Mouse (Mus musculus): ENCODE data around the gene Ncoa3. TPM values are rescaled to one million over a fixed set of nuclear protein-coding genes. Genes with fewer than 3 reads are reported as not detected.
A peak's percentile ranks its signal among the peaks of the same experiment; 100 is the strongest.

Gene Ncoa3
- polyA plus RNA-seq, 1 experiment: 34.2 TPM

DNA sequence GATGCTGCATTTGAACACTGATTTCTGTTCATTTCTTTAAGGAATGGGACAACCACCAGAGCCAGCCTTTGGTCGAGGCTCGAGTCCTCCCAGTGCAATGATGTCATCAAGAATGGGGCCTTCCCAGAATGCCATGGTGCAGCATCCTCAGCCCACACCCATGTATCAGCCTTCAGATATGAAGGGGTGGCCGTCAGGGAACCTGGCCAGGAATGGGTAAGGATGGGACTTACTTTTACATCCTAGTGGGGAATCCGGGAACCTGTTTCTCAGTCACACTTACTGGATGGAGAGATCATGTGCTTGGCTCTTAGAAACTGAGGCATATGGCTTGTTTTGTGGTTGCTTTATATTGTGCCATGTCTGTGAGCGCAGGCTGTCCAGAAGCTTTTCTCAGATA lies 76.7 kb downstream of the Ncoa3 start:
- DNase-seq (ENCODE audit: extremely low spot score in 1 of 2, low spot score in 1 of 2): peak in 1 of 2 experiments; percentile 43

GRCm38 (mm10) chr2:166069738-166070137 lies 77.3 kb downstream of the Ncoa3 start:
- DNase-seq (ENCODE audit: extremely low spot score in 1 of 2, low spot score in 1 of 2): no peak

GRCm38 (mm10) chr2:166071481-166071880 lies 79.0 kb downstream of the Ncoa3 start:
- DNase-seq (ENCODE audit: extremely low spot score in 1 of 2, low spot score in 1 of 2): no peak

DNA sequence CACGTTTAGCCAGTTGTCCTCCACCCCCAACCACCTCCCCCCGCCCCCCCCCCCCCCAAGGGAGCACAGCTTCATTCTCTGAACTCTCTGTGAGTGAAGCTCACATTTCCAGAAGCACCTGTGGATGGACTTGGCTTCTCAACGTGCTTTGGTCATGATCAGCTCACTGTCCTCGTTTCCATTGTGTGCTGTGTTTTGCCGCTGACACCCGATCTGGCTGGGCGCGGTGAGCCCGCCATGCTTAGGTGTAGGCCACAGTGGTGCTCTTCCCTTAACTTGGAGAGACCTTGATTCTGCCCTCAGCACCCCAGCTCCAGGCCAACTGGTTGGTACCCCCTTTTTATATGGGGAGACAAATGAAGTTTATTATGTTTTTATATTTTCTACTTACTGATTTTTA lies 79.5 kb downstream of the Ncoa3 start:
- DNase-seq (ENCODE audit: extremely low spot score in 1 of 2, low spot score in 1 of 2): no peak

DNA sequence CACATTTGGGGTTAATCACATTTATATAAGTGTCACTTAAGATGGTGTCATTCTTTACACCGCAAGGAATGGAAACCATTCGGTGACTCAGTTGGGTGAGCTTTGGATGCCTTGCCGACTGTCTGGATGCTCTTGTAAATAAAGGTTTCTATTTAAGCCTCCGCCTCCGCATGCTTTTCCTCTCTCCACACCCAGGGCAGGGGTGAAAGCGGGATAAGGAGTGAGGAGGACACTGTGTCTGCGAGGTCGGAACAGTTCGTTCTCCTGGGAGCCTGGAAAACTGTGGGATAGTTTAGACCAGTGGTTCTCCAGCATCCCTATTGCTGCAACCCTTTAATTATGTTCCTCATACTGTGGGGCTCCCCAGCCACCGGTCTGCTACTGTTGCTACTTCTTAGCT lies 80.6 kb downstream of the Ncoa3 start:
- no peak for DNase-seq (ENCODE audit: extremely low spot score in 1 of 2, low spot score in 1 of 2)

DNA sequence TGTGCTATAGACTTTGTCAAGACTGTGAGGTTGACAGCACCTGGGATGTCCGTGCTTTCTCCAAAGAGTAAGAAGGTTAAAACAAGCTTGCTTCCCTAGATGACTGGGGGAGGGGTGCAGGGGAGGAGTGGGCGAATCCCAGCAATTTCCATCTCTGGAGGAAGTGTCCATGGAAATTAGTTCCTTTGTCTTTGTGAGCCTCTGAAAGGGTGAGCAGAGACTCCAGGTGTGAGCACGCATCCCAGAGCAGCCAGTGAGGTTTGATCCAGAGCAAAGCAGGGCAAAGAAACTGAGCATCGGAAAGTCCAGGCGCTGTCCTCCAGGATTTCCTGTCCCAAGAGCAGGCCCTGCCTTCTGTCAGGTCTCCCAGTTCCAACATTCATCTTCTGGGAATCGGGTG lies 81.9 kb downstream of the Ncoa3 start:
- no peak for DNase-seq (ENCODE audit: extremely low spot score in 1 of 2, low spot score in 1 of 2)

DNA sequence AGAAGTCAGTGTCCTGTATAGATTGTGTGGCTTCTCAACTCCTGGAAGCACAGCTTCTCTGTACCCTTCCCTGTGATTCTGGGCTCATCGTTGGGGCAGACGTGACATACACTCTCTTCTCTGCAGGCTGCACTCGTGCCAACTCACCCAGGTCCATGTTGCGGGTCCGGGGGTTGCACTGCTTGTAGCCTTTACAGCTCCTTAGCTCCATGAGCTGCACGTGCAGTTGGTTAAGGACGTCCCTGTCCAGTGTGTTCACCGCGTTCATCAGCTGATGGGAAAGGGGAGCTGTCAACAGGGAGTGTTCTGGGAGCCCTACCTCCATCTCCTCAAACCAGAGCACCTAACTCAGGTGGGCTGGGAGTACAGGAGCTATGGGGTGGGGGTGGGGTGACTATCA lies 84.9 kb downstream of the Ncoa3 start:
- DNase-seq (ENCODE audit: extremely low spot score in 1 of 2, low spot score in 1 of 2): no peak

- DNase-seq (ENCODE audit: extremely low spot score in 1 of 2, low spot score in 1 of 2): no peak
These were observed 86.8 kb downstream of the Ncoa3 start for GRCm38 (mm10) chr2:166079231-166079630.

DNA sequence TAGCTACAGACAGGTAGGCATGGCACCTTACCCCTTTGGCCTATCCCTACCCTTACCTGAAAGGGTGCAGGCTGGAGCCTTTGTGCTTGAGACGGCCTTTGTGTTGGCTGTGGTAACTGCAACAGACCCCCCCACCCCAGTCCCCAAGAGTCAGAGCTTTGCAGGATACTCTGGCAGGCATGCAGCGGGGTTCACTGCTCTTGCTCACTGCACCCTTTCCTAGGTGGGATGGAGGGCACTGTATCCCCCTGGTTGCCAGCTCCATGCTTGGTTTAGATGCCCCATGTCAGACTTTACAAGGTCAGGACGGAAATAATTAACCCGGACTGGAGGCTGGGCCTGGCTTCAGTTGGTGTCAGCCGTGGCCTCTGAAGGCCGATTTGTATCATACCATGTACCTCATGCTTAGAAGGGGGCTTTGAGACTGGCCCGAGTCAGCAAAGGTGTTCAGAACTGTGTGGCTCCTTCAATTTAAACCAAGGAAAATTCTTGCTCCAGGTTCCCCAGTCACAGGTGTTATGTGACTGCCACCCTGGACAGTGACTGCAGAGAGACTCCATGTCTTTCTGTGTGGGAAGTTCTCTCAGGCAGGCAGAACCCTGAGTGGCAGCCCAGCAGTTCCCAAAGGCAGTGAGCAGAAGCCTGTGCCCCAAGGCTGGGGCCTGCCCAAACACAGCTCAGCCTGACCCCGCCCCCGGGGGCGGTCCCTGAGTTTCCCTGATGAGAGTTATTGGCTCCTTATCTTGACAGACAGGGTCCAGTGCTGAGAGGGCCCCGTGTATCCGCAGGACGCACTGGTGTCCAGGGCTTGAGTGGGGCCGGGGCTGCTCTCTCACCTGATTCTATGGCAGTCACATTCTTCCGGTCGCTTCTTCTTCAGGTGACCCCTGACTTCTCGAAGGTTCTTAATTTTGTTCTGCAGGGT lies 87.8 kb downstream of the Ncoa3 start:
- DNase-seq (ENCODE audit: extremely low spot score in 1 of 2, low spot score in 1 of 2): no peak

DNA sequence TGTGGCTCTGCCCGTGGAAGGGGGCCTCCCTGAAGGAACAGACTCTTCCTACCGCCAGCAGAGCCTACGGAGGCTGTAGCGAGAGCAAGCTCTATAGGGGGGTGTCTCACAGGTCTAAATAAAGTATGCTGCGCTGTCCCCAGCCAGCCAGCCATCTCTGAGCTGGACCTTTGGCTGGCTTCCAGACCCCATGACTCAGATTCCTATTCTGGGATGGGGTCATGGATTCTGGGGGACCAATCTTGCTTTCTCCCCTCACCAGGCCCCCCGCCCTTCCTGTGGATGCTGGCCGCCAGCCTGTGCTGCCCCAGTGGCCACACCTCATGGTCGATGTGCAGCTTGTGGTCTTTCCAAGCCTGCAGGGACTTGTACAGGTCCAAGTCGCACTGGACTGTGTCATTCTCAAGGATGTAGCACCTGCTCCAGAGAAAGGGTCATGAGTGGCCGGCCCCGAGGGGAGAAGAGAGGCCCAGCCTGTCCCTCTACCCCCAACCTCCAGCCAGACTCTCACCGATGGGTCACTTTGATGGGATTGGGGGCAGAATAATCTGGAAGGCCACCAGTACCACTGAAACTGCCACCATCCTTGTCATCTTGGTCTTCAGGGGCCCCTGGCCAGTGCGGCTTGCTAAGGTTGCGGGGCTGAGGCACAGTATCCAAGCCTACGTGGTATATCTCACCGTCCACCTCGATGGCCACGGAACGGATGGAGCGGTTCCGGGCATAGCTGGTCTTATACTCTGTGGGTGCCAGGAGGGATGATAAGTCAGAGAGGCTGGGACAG lies 88.7 kb downstream of the Ncoa3 start:
- DNase-seq (ENCODE audit: extremely low spot score in 1 of 2, low spot score in 1 of 2): peak in 1 of 2 experiments; percentile 42

DNA sequence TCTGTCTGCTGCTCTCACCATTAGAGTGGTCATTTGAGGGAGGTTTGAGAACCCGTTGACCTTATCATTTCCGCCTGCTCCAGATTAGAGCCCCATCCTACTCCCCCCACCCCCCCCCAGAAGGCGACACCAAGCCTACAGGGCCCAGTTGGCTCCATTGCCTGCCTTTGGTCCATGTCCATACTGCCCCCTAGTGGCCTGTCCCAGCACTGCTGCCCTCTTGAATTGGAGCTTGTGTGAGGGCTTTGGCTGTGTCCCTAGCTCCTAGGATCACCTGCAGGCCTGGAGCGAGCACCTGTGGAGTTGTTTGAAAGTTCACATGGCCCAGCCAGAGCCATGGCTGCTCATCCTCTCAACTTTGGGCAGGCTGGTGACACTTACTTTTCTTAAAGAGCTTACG lies 89.8 kb downstream of the Ncoa3 start:
- DNase-seq (ENCODE audit: extremely low spot score in 1 of 2, low spot score in 1 of 2): peak in 1 of 2 experiments; percentile 84

DNA sequence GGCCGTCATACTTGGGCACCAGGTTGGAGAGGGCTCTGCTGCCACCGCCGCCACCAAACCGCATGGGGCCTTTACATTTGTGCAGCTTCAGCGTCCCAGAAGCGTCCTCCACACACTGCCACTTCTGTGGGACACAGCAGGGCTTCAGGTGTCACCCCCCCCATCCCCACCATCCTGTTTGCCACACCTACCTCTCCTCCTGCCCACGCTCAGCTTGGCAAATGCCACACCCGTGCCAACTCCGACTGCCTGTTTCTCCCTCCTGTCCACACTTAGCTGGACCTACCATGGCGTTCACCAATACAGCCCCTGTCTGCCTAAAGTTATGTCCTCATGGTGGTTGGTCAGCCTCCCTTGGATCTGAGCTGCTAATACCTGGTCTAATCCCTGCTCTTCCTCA lies 90.2 kb downstream of the Ncoa3 start:
- DNase-seq (ENCODE audit: extremely low spot score in 1 of 2, low spot score in 1 of 2): no peak

- no peak for DNase-seq (ENCODE audit: extremely low spot score in 1 of 2, low spot score in 1 of 2)
These were observed 91.2 kb downstream of the Ncoa3 start for GRCm38 (mm10) chr2:166083542-166084031.

DNA sequence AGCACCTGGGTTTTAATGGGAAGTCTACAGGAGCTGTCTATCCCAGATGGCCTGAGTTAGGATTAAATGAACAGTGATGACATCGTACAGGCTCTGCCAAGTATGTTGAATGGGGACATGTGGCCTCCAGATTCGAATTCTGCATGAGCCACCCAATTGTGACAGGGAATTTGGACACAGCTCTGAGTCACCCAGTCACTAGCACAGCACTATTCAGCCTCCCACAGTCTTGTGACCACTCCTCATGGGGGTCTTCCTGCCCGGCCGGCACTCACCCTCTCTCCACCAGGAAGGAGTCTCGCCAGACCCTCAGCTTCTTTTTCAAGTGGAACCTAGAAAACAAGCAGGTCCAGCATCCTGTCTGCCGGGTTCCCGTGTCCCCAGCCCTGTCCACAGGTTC lies 91.7 kb downstream of the Ncoa3 start:
- DNase-seq (ENCODE audit: extremely low spot score in 1 of 2, low spot score in 1 of 2): no peak

- DNase-seq (ENCODE audit: extremely low spot score in 1 of 2, low spot score in 1 of 2): peak in 1 of 2 experiments; percentile 81
These were observed 92.5 kb downstream of the Ncoa3 start for GRCm38 (mm10) chr2:166084964-166085363.

- no peak for DNase-seq (ENCODE audit: extremely low spot score in 1 of 2, low spot score in 1 of 2)
These were observed 93.3 kb downstream of the Ncoa3 start for GRCm38 (mm10) chr2:166085780-166086179.

DNA sequence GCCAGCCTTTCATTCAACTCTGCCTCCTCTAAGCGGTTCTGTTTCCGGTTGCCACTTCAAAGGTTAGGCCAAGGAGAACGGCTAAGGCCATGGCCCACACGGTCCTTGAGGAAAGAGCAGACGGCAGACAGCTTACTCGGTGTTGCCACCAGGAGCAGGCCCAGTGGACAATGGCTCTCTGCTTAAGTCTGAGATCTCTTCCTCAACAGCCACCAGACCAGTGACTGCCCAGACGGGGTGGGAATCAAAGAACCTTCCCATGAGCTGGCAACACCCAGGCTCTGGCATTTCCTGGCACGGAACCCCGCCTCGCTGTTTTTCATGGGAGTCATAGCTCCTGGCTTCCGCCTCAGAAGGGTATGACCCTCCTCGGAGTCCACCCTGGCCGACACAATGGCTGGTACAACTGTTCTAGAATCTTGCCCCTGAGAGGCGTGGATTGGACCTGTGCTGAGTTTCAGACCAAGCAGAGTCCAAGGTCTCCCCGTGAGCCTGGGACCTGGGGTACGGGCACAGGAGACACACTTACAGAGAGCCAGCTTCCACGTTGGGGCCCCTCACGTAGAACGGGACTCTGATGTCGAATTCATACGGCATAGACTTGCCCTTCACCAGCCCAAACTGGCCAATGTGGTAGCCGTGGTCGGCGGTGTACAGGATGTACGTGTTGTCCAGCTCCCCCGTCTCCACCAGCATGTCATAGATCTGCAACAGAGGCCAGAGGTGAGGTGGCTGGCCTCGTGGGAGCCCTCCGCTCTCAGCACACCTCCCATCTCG lies 94.2 kb downstream of the Ncoa3 start:
- DNase-seq (ENCODE audit: extremely low spot score in 1 of 2, low spot score in 1 of 2): no peak

DNA sequence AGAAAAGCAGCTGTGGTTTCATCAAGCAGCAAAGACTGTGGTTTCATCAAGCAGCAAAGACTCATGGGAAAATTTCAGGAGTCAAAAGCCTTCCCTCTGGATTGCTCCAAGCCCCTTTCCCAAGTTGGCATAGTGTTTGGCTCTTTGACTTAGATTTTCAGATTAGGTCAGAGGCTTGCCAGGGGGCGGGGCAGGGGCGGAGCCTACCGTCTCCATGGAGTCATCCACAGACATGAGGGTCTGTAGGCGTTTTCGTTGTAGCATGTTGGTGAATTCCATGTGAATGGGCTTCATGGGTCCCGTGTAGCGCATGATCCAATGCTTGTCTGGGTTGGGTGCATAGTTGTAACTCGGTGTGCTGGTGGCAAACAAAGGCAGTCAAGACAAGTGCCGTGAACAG lies 96.6 kb downstream of the Ncoa3 start:
- DNase-seq (ENCODE audit: extremely low spot score in 1 of 2, low spot score in 1 of 2): no peak

DNA sequence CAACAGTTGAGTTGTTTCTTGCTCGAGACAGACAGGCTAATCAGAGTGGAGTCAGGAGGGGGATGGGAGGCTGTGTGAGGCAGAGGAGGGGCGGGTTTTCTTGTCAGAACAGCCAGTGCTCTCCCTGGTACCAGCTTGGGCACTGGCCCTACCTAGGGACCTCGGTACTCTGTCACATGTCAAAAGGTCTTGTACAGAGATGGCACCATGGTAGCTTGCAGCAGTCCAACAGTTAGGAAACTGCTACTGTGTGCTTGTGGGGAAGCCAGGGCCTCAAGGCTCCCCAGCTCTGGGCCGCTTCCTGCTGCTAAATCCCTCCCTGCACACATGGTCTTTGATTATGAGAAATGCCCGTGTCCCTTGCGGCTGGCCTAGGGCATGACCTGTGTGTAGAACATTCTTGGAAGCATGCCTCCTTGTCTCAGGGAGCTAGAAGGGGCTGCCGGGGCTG lies 97.7 kb downstream of the Ncoa3 start:
- DNase-seq (ENCODE audit: extremely low spot score in 1 of 2, low spot score in 1 of 2): no peak

GRCm38 (mm10) chr2:166091599-166091998 lies 99.2 kb downstream of the Ncoa3 start:
- DNase-seq (ENCODE audit: extremely low spot score in 1 of 2, low spot score in 1 of 2): no peak

DNA sequence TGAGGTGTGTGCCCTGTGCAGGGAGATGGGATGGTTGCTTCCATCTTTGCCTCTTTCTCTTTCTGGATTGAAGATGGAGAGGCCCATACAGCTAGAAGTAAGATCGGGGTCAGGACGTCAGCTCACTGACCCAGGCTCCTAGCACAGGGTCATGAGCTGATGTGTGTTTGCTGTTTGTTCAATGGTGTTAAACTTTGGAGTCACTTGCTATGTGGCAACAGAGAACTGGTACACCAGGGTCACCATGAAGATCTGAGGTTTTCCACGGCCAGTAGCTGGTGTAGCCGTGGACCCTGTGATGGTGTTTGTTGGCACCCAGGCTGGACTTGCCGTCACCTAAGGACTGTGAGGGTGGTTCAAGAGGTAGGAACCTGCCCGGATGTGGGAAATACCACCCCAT lies 100.0 kb downstream of the Ncoa3 start:
- DNase-seq (ENCODE audit: extremely low spot score in 1 of 2, low spot score in 1 of 2): no peak

All from frontal cortex, adult 2 months (tissue).